Mouse (Mus musculus) hindbrain, embryonic 16.5 days (tissue): ENCODE results near the gene Crxos. TPM values are rescaled to one million over a fixed set of nuclear protein-coding genes. Genes with fewer than 3 reads are reported as not detected.

Experiments
- ATAC-seq: fragments of 200-750 bp; cut with Nextera tagmentation; 2 replicates; pipeline ENCODE4 v1.8.0; 2017; ENCODE audit warnings: moderate TSS enrichment, moderate library complexity
- H3K27ac ChIP-seq: fragments of 300-500 bp; sonication (generic); 2 replicates; pipeline ENCODE4 v1.5.1; 2014; ENCODE audit warnings: low read depth, mild to moderate bottlenecking, control low read depth, low read length, moderate library complexity
- H3K27me3 ChIP-seq: fragments of 300-500 bp; sonication (generic); replicated peaks from 2 replicates; pipeline ENCODE4 v1.6.1; 2014; ENCODE audit warnings: low read length; ENCODE audit not compliant: control insufficient read depth, insufficient read depth
- H3K36me3 ChIP-seq: fragments of 300-500 bp; sonication (generic); 2 replicates; pipeline ENCODE4 v1.6.1; 2014; ENCODE audit warnings: mild to moderate bottlenecking, low read length, moderate library complexity, mixed read lengths; ENCODE audit not compliant: control insufficient read depth, insufficient read depth
- H3K4me1 ChIP-seq: fragments of 300-500 bp; sonication (generic); 2 replicates; pipeline ENCODE4 v1.6.1; 2014; ENCODE audit warnings: low read depth, low read length; ENCODE audit not compliant: control insufficient read depth, insufficient read depth
- H3K4me2 ChIP-seq: fragments of 300-500 bp; sonication (generic); 2 replicates; pipeline ENCODE4 v1.6.1; 2014; ENCODE audit warnings: mild to moderate bottlenecking, low read length, control low read depth, moderate library complexity
- H3K4me3 ChIP-seq: fragments of 300-500 bp; sonication (generic); 2 replicates; pipeline ENCODE4 v1.5.1; 2014; ENCODE audit warnings: mild to moderate bottlenecking, low read length, control low read depth, moderate library complexity
- H3K9ac ChIP-seq: fragments of 300-500 bp; sonication (generic); 2 replicates; pipeline ENCODE4 v1.6.1; 2014; ENCODE audit warnings: low read depth, mild to moderate bottlenecking, control low read depth, low read length, moderate library complexity
- H3K9me3 ChIP-seq: fragments of 300-500 bp; sonication (generic); 2 replicates; pipeline ENCODE4 v1.6.1; 2014; ENCODE audit warnings: mild to moderate bottlenecking, low read length, moderate library complexity; ENCODE audit not compliant: control insufficient read depth
- WGBS: fragments of 180-500 bp; shearing (Covaris S2); extraction: QIAGEN DNeasy Blood & Tissue Kit; methylation state at CpG from one replicate; pipeline ENCODE4 v1.1.7; 2014; 5-methylcytosine and 5-hydroxymethylcytosine counted together
- polyA plus RNA-seq: library from polyadenylated mRNA; unstranded; fragments of >200 nt; fragmentation: Nextera tagmentation; extraction: Ambion mirVana; gene quantifications from 2 replicates; pipeline ENCODE4 v1.2.1, GENCODE M21; 2015

The Crxos gene
- not detected in 2 replicates for polyA plus RNA-seq

DNA sequence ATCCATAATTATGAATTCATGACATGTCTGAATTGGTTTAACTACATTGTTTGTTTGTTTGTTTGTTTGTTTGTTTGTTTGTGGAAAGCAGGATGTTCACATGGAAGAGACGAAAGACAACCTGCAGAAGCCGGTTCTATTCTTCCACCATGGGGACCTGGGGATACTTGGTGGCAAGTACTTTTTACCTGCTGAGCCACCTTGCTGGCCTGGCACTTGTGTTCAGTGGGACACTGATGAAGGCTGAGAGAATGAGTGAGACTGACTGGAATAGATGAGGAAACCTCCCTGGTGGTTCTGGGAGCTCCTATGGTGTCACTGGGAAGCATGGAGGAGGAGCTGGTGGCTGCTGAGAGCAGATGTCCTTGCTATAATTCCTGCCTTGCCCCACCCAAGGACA lies at the start of gene Crxos:
Gene Crxos (plus strand): TSS at position 301 of the 400 bp plus-strand sequence.
- no peak within 1 kb of the TSS for H3K27ac ChIP-seq
- no peak for ATAC-seq
- no peak within 1 kb of the TSS for H3K4me3 ChIP-seq
- no peak within 1 kb of the TSS for H3K4me2 ChIP-seq
- no peaks in the 10 kb centered on the region for H3K36me3 ChIP-seq
- WGBS: 89% methylated on average over 2 of the region's 2 CpGs
- no peaks in the 10 kb centered on the region for H3K27me3 ChIP-seq
- H3K9me3 ChIP-seq: no peaks in the 10 kb centered on the region
- no peaks in the 10 kb centered on the region for H3K4me1 ChIP-seq
- no peak within 1 kb of the TSS for H3K9ac ChIP-seq

DNA sequence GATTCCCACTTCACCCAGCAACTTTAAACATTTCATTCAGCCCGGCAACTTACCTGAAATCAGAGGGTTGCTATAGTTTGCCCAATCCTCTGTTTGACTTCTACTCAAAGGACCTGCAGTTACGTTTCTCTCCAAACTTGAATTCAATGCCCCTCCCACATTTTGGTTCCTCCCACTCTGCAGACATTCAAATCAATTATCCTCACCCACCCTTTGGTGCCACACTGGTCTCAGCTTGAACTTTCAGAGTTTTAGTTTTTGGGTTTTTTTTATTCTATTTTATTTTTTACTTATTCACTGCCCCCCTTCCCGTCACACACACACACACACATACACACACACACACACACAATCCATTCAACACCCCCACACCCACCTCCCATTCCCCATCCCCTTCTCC lies 42.8 kb upstream of the Crxos start, which contains the start of gene Obox6:
Gene Obox6 (minus strand): TSS at position 101 of the 400 bp plus-strand sequence.
- no peak within 1 kb of the TSS for H3K4me2 ChIP-seq
- H3K36me3 ChIP-seq: no peaks in the 10 kb centered on the region
- H3K4me3 ChIP-seq: no peak within 1 kb of the TSS
- WGBS: 91% methylated on average over 3 of the region's 3 CpGs
- H3K27me3 ChIP-seq: no peaks in the 10 kb centered on the region
- no peaks in the 10 kb centered on the region for H3K4me1 ChIP-seq
- H3K27ac ChIP-seq: no peak within 1 kb of the TSS
- ATAC-seq: no peak
- H3K9me3 ChIP-seq: peaks cover 21% of the 10 kb centered on the region
- no peak within 1 kb of the TSS for H3K9ac ChIP-seq

DNA sequence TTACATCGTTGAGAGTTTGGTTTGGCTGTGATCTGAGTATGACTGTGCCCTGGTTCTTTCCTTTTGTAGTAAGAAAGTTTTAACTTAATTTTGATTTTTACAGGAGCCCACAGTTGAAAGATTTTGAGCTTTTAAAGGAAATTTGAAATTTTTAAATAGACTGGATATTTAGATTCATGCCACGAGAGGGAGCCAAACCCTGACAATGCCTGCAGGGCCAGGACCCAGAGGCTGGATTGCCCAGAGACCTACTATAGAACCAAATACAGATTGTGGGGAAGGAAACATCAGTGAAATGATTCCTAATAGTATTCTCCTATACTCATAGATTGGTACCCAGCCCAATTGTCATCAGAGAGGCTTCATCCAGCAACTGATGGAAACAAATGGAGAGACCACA lies 22.8 kb upstream of the Crxos start:
- no peak overlapping the region for H3K4me3 ChIP-seq

DNA sequence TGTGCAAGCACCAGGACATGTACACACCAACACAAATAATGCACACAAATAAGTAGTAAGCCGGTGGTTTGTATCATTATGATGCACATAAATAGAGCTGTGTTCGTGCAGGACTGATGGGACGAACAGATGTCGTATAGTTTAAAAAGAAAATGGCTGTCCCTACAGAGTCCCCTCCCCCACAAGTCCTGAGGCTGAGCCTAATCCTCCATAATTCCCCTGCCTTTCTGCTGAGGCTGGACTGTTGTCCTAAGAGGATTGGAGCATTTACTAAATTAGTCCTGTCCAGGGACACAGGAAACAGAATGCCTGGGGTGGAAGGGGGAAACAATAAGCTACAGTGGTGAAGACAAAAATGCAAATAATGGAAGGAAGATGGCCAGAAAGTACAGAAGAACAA lies 18.3 kb upstream of the Crxos start:
- no peaks in the 10 kb centered on the region for H3K27me3 ChIP-seq
- 78% methylated on average over 4 of the region's 4 CpGs for WGBS
- no peaks in the 10 kb centered on the region for H3K9me3 ChIP-seq
- no peaks in the 10 kb centered on the region for H3K36me3 ChIP-seq
- H3K27ac ChIP-seq: no peak overlapping the region
- H3K9ac ChIP-seq: no peak overlapping the region
- no peak overlapping the region for H3K4me3 ChIP-seq
- H3K4me2 ChIP-seq: no peak overlapping the region
- no peak for ATAC-seq
- H3K4me1 ChIP-seq: no peaks in the 10 kb centered on the region

More for the DNA sequence above, 22.8 kb upstream of the Crxos start:
- 47% methylated on average over 2 of the region's 2 CpGs for WGBS
- Histone ChIP-seq H3K9ac (no peak overlapping the region), H3K27ac (no peak overlapping the region), H3K36me3 (no peaks in the 10 kb centered on the region), H3K4me1 (no peaks in the 10 kb centered on the region), H3K27me3 (no peaks in the 10 kb centered on the region), H3K9me3 (no peaks in the 10 kb centered on the region), H3K4me2 (no peak overlapping the region)
- ATAC-seq: no peak

DNA sequence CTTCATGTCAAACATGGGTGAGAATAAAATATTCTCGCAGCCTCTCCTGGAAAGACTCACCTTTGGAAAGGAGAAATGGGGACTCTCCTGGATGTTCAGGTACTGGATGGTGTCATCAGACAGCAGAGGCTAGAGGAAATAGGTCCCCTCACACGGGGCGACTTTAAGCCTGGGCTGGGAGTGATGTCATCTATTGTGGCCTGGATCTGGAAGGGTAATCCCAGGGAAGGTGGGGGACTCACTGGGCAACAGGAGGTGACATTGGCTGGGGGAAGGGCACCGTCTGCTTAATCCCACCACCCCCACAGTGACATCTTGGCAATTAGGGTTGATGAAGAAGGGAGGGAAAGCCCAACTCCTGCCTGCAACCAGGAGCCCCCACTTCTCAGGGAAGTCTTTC lies 2.7 kb upstream of the Crxos start, which contains the start of gene Crx:
Gene Crx (minus strand): TSS at position 213 of the 400 bp plus-strand sequence.
- Histone ChIP-seq H3K36me3 (no peaks in the 10 kb centered on the region), H3K4me1 (no peaks in the 10 kb centered on the region), H3K4me3 (no peak within 1 kb of the TSS)

DNA sequence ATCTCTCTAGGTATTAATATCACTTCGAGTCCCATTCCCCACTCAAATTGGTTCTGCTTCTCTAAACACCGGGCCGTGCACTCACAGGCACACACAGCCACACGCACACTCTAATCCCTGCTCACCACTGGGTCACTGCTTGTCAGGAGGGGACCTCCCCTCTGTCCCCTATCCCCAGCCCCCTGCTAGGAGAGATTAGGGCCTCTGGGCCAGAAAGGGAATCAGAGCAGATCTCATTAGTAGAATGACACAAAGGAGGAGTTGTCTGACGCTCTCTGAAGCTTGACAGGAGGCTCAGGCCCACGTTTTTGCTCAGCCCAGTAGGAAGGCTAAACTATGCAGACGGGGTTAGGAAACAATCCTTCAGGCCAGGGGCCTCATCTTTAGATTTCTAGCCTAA lies 1.0 kb upstream of the Crxos start:
- ATAC-seq: no peak
- 11% methylated on average over 7 of the region's 7 CpGs for WGBS
- Histone ChIP-seq H3K4me2 (no peak overlapping the region), H3K27ac (no peak overlapping the region), H3K4me1 (no peaks in the 10 kb centered on the region), H3K36me3 (no peaks in the 10 kb centered on the region), H3K27me3 (no peaks in the 10 kb centered on the region), H3K9ac (no peak overlapping the region), H3K4me3 (no peak overlapping the region), H3K9me3 (no peaks in the 10 kb centered on the region)

More for the DNA sequence above, 2.7 kb upstream of the Crxos start, which contains the start of gene Crx:
- H3K27ac ChIP-seq: no peak within 1 kb of the TSS
- H3K9ac ChIP-seq: no peak within 1 kb of the TSS
- ATAC-seq: no peak
- WGBS: 50% methylated on average over 4 of the region's 4 CpGs
- no peaks in the 10 kb centered on the region for H3K9me3 ChIP-seq
- no peak within 1 kb of the TSS for H3K4me2 ChIP-seq
- H3K27me3 ChIP-seq: no peaks in the 10 kb centered on the region

DNA sequence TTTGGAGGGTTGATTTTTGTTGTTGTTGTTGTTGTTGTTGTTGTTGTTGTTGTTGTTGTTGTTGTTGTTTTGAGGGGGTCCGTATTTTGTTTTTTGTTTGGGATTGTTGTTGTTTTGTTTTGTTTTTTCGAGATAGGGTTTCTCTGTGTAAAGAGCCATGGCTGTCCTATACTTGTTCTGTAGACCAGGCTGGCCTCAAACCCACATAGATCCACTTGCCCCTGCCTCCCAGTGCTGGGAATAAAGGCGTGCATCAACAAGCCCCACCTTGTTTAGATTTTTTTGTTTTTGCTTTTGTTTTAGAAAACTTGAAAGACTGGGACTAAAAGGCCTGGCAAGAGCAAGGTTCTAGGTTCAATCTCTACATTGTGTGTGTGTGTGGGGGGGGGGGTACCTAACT lies 586 bp upstream of the Crxos start:
- Histone ChIP-seq H3K27ac (no peak overlapping the region), H3K4me2 (no peak overlapping the region), H3K4me1 (no peaks in the 10 kb centered on the region), H3K4me3 (no peak overlapping the region), H3K36me3 (no peaks in the 10 kb centered on the region), H3K9me3 (no peaks in the 10 kb centered on the region), H3K27me3 (no peaks in the 10 kb centered on the region), H3K9ac (no peak overlapping the region)
- WGBS: 59% methylated on average over 3 of the region's 3 CpGs
- no peak for ATAC-seq

DNA sequence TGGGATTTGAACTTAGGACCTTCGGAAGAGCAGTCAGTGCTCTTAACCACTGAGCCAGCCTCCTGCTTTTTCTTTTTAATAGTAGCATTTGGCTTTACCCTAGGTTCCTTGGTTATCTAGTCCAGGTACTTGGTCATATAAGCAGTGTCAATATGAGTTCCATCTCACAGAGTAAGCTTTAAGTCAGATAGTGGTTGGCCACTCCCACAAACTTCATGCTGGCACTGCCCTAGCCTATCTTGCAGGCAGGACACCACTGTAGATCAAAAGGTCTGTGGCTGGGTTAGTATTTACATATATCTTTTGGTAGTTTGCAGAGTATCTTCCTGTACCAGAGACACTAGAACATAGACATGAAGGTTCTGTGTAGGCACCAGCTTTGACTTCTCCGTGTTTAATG lies 1.7 kb downstream of the Crxos start:
- H3K9me3 ChIP-seq: no peaks in the 10 kb centered on the region
- H3K4me1 ChIP-seq: no peaks in the 10 kb centered on the region
- 94% methylated on average over 2 of the region's 2 CpGs for WGBS
- no peaks in the 10 kb centered on the region for H3K27me3 ChIP-seq
- H3K27ac ChIP-seq: no peak overlapping the region
- no peak overlapping the region for H3K9ac ChIP-seq
- no peak overlapping the region for H3K4me2 ChIP-seq
- no peak for ATAC-seq
- H3K36me3 ChIP-seq: no peaks in the 10 kb centered on the region
- H3K4me3 ChIP-seq: no peak overlapping the region

DNA sequence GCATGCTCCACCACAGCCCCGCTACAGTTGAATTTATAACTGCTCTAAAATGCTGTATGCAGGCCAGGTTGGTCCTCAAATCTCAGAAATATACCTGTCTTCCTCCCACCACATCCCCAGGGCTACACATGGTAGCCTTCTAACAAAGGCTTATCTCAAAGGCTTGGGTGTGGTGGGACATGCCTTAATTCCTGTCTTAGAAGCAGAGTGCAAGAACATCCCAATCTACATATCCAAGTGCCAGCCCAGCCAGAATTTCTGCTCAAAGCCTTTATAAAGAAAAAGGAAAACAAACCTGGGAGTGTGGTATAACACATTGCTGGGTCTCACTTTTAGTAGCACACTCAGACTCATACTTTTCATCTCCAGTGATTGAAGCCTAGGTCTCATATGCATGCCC lies 11.8 kb downstream of the Crxos start:
- no peak overlapping the region for H3K4me2 ChIP-seq
- H3K4me1 ChIP-seq: no peaks in the 10 kb centered on the region
- no peaks in the 10 kb centered on the region; the same call in 1 of the 2 replicates for H3K9me3 ChIP-seq
- H3K27me3 ChIP-seq: no peaks in the 10 kb centered on the region
- ATAC-seq: no peak
- H3K4me3 ChIP-seq: no peak overlapping the region
- WGBS: 75% methylated on average over 1 of the region's 1 CpGs
- H3K27ac ChIP-seq: no peak overlapping the region
- H3K36me3 ChIP-seq: no peaks in the 10 kb centered on the region
- H3K9ac ChIP-seq: no peak overlapping the region
